Mouse (Mus musculus) cerebellum, postnatal 4 days (tissue): ENCODE results near the gene Acvr1c.

Experiments used
- DNase-seq, 2 experiments: peaks; one replicate each; pipeline ENCODE4 v3.0.0; 2022; ENCODE audit warnings: low spot score in 2 of 2, mixed read lengths in 1 of 2

The Acvr1c gene

DNA sequence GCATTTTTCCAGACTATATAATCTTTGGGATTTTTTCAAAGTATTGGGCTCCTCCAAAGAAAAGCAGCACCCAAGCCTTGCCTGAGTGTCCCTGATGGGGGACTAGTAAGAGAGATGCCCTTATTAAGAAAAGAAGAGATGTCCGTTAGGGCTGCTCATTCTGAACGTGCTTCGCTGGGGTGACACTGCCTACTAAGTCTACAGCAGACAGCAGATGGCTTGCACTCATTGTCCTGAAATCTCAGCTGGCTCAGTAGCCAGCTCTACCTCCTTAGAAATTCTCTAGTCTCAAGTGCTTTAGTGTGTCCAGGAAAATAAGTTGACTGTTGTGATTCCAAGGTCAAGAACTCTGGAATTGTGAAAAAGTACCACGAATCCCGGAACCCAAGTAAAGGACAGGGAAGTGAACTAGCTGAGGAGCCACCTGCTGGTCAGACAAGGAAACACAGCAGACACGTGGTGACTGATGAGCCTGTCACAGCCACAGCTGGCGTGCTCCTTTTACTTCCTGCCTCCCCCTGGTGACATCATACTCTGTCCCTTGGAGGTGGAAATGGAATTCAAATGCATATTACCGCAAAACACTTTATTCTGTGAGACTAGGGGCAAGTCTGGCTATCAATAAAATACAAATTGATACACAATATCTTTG is 75.3 kb downstream of the Acvr1c start:
- peak in 1 of 2 experiments; percentile 26 for DNase-seq

DNA sequence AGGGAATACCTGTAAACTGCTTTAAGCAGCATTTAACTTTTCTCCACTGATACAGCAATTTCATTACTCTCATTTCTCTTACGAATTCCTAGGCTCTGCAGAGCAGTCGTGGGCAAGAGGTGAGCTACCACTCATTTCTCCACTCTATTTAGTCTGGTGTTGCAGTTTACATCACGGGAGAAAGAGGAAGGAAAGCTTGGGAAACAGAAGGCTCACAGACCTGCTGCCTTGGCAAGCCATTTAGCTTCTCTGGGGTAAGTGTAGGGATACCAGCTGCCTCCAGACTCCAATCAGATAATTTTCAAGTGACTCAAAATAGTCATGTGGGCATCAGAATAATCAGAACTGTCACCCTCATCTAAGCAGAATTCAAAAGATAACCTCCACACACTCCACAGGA is 76.6 kb downstream of the Acvr1c start:
- DNase-seq: no peak

DNA sequence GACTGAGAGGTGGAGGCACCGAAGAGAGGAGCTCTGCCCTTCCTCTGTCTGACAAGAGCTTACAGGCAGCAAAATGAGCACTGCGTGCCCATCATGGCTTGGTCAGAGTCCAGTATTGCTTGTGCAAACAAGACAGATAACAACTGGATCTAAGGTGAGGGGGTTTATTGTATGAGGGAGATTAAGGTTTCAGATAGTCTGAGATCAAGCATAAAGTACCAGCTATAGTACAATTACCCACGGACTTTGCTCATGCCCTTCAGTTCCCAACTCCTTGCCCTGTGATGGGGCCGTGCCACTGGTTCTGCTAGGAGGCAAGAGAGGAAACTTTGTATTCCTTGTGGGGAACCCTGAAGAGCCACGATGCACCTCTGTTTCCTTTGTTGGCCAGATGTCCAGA is 78.5 kb downstream of the Acvr1c start:
- no peak for DNase-seq

DNA sequence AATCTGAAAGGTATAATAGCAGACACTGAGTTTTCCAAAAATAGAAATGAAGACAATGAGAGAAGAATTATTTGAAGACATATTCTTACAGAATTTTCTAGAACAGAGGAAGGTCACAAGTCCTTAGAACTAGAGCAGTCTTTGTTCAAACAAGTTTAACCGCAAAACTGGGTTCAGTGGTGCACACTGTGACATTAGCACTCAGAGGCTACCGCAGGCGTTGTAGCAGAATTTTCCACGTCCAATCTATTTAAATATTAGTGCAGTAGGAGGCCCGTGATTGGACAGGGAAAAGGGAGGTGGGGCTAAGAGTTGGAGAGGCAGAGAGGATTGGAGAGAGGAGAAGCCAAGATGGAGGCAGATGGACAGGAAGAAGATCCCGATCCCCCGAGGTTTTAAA is 81.2 kb downstream of the Acvr1c start:
- no peak for DNase-seq

DNA sequence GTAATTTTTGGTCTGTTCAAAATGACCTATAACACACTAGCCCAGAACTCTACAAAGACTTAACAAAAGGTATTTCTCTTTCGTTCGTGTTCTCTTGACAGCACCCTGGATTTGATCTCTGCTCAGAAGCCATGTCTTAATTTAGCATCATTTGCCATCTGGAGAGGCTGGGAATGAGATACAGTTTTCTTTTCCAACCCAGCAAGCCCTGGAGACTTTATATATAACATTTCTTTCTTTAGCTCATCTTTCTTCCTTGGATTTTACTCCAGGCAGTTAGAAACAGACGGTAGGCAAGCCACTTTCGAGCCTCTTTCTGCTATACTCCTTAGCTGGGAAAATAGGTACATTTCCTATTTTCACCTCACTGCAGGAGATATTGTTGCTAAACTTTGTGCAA is 117.1 kb downstream of the Acvr1c start:
- no peak for DNase-seq

DNA sequence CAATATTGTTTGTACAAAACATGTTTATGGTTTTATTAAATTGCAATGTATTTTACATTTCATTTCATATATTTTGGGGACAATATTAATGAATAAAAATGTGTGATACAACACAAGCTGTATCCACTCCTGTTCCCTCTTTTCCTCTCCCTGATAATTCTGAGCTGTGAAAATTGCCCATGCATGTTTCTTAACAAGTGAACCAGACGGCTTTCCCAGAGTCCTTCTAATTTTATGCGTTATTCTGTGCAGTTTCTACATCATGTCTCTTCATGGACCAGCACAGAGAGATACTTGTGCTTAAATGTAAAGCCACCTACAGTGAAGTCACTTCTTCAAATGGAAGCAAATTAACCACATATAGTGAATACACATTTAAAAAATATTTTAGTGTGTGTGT is 120.2 kb downstream of the Acvr1c start:
- DNase-seq: no peak
